Mouse (Mus musculus) adrenal gland, adult (tissue): ENCODE results near the gene Sec31b.

Experiments
- DNase-seq, 2 experiments: peaks; one replicate each; pipeline ENCODE4 v3.0.0; 2022 to 2023; ENCODE audit warnings: low spot score in 1 of 2; ENCODE audit not compliant: inconsistent age in 2 of 2

Sec31b gene

DNA sequence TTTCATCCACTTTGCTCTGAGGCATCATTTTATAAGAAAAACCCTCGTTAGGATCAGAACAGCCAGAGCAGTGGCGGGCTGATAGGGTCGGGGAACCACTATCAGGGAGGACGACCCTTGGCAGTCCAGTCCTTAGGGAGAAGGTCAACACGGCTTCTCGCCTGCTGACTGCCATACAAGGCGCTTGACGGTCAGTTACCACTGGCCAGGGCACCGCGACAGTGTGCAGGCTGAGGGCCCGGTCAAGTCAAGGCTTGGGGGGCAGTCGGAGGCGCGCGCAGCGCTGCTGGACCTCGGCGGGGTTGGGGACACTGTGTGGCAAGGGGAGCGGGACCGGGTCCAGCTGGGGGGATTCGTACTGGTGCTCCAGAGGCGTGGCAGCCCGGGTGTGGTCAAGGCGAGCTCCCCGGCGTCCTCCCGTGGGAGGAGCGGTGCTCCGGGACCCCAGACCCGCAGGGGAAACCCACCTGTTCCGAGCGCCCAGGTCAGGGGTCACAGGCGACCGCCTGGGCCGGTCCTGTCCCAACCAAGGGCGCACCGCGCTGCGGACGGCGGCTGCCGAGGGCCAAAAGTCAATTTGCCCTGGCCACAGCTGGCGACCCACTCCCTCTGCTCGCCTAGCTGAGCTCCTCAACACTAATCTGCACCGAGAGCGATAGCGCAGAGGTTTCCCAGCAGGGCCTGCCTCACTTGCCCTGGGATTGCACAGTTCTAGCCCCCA lies at the start of gene Sec31b:
Sec31b (minus strand) TSS at position 544 of the 721 bp plus-strand sequence.
- DNase-seq = peak; percentile 70 to 88

DNA sequence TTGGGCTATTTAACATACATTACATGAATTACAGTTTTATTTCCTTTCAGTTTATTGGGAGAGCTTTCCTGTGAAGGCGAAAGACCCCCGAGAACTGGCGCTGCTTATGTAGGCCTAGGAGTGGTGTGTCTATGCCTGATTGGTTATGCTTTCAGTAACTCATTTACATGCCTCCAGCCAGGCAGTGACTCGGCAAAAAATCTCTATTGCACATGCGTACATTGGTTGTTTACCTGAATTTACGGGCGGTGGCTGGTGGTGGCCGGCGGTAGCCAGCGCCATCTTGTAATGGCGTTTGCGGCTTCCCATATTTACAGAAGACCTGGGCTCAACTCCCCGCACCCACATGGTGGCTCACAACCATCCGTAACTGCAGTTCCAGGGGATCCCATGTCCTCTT lies 48.5 kb upstream of the Sec31b start:
- no peak for DNase-seq

DNA sequence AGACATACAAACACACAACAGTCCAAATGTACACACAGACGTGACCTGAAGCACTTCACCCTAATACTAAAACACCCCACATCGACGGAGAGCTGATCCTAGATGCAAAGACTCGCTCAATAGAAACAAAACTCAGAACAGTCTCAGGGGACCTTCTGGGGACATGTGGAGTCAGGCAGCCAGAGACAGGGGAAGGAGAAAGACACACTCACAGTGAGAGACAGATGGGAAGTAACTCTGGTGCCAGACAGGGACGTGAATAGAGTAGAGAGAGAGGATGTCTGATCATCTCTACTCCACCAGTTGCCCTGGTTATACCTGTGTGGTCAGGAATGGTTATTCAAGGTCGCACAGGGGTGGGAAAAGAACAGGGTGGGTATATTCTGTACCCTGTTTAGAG lies 46.0 kb upstream of the Sec31b start:
- no peak for DNase-seq

DNA sequence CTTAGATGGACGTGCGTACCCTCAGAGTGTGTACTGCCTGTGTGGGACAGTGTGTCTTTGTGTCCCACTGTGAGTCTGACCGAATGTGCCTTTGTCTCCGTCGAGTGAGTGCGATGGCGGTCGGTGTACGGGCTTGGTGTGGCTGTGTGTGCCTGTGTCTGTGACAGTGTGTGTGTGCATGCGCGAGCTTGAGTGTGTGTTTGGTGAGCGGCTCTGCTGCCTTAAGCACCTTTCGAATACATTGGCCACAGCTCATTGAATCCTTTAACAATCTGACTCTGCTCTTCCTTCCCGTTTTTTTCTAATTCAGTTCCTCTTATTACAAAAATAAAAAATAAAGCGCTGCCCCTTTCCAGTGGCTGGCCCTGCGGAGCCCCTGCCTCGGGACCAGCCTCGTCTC lies 45.3 kb upstream of the Sec31b start:
- DNase-seq = no peak

DNA sequence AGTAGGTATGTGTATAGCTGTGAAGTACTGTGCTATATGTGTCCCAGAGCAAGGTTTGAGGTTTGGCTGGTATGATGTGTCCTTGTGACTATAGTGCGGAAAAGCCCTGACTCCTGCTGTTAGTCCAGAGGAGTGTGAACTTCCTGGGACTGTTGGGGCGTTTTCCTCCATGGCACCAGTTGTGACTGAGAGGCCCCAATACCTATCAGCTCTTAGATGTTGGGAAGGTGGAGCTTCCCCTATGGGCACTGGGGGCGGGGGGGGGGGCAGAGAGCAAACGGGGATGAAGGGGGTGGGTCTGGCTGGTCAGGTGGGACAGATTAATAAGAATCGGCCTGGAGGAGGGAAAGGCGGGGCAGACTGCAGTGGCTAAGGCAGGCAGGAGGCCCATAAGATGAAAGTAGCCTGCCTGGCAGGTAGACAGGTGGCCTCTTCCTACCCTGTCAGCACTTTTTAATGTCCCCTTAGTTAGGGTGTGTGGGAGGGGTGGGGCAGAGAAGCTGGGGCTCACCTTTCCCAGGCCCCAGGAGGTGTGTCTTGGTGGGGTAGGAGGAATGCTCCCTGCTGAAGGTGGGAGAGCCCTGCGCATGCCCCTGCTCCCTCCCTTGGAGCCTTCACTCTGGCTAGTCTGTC lies 44.0 kb upstream of the Sec31b start:
- DNase-seq = no peak

DNA sequence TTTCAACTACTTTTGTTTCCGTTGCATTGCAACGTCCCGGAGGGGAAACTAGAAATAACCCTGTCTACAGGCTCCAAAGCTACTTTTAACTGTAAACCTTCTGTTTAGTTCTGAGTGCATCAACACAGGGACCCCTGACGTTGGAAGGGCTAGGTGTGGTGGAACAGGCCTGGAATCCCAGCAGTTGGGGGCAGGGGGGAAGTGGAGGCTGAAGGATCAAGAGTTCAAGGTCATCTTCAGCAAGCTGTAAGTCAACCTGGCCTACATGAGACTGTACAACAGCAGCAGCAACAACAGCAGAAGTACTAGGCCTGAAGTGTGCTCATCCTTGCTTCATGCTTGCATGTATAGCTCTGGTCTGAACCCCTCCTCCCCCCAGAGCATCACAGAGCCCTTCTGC lies 42.4 kb upstream of the Sec31b start:
- DNase-seq = no peak

DNA sequence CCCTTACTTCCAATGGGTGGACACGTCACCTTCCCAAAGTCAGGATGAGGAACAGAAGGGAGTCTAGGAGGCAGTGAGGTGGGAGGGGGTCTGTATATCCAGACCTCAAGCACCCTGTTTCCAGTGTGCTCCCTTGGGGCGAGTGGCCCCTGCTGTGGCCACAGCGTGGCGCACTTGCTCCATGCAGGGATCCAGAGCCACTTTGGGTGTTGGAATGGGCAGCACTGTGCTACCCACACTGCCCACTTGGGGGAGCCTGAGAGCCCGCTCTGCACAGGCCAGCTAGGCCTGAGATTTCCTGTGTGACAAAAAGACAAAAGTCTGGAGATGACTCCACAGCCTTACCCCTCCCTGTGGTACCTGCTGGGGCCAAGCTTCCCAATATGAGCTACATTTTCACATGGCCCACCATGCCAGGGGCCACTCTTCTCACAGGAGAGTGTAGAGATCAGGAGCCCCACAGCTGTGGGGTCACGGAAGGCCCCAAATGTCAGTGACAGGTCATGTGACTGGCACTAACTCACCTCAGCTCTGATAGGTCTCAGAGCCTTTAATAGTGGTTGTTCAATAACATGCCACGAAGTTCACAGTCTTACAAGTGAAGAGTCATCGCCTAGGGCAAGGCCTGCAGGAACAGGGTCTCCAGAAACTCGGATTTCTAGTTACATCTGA lies 37.1 kb upstream of the Sec31b start:
- peak; percentile 89 to 96 for DNase-seq

DNA sequence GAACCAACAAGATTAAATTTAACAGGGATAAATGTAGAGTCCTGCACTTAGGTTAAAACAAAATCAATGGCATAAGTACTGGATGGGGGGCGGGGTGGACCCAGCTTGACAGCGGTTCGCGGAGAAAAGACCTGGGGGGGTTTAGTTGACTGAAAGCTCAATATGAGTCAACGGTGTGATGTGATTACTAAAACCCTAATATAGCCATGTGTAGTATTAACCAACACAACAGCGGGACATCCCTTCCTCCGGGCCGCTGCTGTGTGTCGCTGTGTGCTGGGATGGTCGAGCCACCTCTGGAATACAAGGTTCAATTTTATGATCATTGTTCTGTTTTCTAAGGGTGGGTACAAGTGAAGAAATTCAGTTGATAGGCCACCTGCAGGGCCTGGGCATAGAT lies 36.4 kb upstream of the Sec31b start:
- DNase-seq = no peak

DNA sequence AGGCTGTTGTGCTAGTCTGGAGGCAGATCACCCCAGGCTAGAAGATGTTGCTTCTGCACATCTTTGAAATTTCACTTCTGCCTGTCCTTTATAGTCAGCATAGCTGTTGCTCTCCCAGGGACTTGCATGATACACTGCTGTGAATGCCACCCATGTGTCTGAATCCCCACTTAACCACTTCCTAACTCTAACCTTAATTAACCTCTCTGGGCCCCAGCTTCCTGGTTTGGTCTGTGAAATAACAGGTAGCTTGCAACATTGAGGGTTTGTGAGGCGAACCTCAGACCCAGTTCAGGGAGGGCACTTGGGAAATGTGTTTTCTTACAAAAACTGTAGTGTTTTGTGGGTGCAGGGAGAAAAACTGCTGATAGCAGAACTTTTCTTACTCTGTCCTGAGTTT lies 32.4 kb upstream of the Sec31b start:
- DNase-seq = no peak

DNA sequence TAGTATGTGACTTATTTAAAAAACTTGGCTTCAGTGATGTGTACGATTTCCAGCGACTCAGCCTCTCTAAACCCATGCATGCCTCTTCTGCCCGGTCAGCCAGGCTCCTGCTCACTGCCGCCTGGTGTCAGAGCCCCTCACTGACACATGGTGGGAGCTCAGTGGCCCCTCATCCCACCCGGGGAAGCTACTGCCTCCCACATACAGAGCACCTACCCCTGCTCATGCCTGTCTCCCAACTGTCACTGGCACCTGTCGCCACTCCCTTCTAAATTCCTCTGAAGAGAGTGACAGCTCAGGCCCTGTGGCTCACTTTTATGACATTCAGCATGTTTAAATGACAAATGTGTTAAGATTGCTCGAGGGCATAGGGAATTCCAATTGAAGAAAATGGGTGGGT lies 30.6 kb upstream of the Sec31b start:
- DNase-seq = no peak

DNA sequence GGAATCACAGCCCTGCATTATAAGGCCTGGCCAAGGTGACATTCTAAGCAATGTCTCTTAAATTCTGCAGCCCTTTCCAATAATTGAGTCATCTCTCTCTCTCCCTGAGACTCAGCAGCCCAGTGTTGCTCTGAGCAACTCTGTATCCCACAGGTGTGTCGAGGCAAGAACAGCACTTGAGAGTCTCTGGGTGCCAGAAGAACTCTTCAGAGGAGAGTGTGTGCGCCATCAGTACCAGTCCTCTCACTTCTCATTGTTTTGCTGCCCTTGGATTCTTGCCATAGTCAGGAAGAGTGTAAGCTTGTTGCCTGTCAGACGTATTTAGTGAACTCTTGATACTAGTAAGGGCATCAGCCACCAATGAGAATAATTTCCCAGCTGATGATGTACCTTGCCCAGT lies 22.1 kb upstream of the Sec31b start:
- no peak for DNase-seq

DNA sequence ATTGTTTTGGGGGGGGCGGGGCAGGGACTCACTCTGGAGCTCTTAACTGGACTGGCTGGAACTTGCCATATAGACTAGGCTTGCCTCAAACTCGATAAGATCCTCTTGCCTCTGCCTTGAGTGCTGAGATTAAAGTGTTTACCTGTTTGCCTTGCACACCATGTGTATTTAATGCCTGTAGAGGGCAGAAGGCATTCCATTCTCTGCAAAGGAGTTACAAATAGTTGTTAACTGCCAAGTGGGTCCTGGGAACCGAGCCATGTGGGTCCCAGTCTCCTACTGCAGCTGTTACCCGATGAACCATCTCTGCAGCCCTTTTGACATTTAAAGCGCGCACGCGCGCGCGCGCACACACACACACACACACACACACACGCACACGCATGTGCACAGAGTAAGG lies 18.3 kb upstream of the Sec31b start:
- DNase-seq = no peak

DNA sequence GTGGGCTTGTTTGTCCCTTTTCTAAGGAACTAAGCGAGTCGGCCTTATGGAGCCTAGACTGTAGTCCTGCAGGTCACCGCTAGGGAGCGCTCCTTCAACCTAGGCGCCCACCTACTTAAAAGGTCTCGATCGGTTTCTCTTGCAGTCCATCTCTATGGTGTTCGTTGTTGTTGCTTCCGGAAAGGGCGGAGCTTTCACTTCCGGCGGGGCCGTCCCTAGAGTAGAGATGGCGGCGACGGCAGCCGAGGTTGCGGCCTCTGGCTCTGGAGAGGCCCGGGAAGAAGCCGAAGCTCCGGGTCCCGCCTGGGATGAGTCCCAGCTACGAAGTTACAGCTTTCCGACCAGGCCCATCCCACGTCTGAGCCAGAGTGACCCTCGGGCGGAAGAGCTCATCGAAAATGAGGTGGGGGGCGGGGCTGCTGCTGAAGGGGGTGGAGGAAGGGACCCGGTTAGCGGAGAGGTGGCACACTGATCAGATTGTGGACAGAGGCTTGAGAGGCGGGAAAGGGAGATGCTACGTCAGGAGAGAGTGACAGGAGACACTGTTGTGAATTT lies 17.1 kb upstream of the Sec31b start, which contains the start of gene Hif1an:
Hif1an (plus strand) TSS at position 199 of the 555 bp plus-strand sequence.
- DNase-seq = peak; percentile 94 to 98

DNA sequence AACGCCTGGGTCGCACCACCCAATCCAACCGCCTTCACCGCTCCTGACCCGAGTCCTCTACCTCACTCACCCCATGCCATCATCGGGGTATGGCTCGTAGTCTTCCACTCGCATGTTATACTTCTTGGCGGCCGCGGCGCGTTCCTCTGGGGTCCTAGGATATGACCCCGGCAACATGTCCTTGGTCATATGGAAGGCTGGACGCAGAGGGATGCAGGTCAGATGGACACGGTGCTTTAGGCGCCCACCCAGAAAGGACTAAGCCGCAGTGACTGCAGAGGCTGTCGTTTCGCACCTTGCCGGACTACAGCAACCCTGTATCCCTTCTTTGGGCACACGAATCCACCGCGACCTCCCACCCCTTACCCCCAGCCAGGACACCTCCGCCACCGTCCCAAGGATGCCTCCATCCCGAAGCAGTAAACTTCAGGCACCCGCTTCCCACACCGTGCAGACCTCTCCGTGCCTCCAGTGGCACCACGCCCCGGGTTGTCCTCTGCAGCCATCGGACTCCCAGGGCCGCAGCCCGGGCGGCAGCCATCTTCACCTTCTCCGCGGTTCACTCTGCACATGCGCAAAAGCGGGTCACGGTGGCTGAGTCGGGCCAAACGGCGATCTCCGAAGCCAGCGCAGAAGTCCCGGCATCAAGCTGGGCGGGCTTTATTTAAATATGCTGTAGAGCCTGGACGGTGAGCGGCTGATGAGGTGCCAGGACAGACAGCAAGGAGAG lies 9.4 kb upstream of the Sec31b start, which contains the start of gene Ndufb8:
Ndufb8 (minus strand) TSS at position 580 of the 730 bp plus-strand sequence.
- peak; percentile 96 to 98 for DNase-seq

DNA sequence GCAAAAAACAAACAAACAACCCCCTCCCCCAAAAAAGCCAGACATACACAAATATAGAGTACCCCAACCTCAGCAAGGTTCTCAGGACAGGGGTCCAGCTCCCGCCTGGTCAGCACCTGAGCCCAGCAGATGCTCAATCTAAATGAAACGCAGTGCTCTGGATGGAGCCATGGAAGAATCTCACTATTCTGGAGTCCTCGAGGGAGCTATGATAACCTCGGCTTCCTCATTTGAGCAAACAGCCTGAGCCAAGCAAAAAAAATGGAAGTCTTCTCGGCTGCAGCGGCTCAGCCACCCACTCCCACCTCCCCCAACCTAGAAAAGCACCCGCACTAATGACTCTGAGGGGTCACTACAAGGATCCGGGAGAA lies 8.8 kb upstream of the Sec31b start:
- peak in 1 of 2 experiments; percentile 21 for DNase-seq

DNA sequence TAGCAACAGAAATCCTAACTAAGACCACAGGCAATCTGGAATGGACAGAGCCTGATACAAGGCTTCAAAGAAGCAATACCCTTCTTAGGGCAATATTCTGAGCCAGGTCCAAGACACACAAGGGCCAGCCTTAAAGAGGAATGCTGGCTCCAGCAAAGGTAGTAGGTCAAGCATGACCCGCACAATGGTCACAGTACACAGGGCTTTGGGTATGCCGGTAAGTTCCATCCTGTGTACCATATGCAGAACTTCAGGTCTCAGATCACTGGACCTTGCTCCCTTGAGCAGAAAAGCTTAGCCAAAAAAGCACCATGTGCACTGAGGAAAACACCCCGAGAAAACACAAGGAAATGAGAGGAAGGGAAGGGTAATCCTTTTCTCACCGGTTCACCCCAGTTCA lies 7.6 kb upstream of the Sec31b start:
- no peak for DNase-seq

DNA sequence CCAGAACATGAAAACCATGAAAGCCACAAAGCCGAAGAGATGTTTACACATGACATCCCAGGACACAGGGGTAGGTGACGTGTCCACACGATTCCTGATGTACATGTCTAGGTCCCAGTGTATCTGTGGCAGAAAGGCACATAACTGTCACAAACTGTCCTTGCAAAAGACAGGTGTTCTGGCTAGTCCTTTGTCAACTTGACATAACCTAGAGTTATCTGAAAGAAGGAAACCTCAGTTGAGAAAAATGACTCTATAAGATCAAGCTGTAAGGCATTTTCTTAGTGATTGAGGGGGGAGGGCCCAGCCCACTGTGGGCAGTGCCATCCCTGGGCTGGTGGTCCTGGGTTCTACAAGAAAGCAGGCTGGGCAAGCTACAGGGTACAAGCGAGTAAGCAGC lies 7.1 kb upstream of the Sec31b start, which contains the start of gene Gm20538:
Gm20538 (minus strand) TSS at position 101 of the 400 bp plus-strand sequence.
- no peak for DNase-seq

DNA sequence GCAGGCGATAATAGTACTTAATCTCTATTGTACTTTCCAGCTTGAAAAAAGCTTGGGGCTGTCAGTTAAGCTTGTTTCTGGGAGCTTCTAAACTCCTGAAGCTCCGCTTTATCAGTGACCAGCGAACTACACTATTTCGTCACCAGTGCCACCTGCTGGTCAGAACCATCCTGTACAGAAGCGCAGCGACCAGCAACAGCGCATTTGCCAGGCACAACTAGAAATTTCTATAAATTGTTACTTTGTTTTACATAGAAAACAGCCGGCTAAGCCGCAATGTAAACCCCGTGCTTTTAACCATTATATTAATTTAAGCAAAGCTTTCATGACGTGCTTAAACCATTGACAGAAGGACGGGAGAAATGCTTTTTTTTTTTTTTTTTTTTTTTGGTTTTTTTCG lies 889 bp downstream of the Sec31b start:
- DNase-seq = peak; percentile 65 to 89

DNA sequence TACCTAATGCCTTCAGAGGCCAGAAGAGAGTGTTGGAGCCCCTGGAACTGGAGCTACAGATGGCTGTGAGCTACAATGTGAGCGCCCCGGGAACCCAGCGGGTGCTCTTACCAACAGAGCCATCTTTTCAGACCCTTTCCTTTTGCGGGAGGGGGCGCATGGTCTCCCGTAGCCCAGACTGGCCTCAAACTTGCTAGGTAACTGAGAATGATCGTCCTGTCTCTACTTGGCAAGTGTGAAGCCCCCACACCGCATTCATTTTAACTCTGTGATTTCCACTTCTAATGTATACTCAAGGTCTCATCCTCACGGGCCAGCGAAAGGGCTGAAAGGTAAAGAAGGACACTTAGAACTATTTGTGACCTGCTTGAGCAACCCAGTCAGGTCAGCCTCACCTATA lies 1.3 kb downstream of the Sec31b start:
- DNase-seq = no peak

DNA sequence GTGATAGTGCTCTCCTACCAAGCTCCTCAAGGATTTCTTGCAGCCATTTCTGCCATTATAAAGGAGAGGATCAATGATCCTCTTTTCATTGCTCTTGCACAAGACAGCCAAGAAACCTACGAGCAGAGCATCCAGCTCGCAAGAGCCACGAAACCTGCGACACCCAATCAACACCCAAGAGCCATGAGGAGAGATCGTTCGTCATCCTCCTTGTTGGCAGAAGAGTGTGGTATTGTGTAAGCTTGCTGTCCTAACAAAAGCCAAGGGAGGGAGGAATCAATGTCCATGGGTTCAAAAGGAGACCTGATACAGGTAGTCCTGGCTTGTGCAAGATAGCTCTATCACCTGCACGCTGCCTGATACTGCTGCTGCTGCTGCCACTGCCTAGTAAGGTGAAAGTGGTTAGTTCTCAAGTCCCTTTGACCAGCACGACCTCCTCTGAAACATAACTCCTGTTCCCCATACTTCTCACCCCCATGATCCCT lies 2.9 kb downstream of the Sec31b start:
- DNase-seq = no peak

DNA sequence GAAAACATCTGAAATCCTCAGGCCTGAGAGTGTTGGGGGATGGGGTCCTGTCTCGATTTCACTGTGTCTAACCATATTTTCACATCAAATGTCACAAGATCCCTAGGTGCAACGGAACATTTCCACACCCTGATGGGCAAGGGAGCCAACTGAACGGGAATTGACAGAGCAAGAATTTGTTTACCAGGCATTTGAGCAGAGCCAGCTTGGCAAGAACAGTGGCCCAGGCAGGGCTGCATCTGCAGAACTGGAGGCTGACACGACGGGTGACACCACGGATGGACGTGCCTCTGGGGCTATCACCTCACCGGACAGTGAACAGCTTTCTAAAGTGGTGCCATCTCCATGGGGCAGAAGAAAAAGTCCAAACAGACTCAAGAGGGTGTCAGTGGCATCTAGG lies 8.2 kb downstream of the Sec31b start:
- DNase-seq = no peak
